In genomic region chr17:85506206-85507088, GRCm38 (mm10) we compare ENCODE assay signal across 25 mouse cellular contexts.
DNase-seq lines count a peak whose midpoint lies in the region; ATAC-seq lines count a peak whose summit lies in the region.
"Had no signal": no experiment of that assay in that cellular context is flagged by ENCODE, and none has a peak within 500 bp of the region (broad histone marks: within the 10 kb centered on the region; RNA-seq: fewer than 3 reads in every experiment).

No protein-coding gene starts in this region.

- no peaks in the 10 kb centered on the region for H3K36me3 ChIP-seq in forebrain, embryonic 14.5 days (ENCODE audit: control insufficient read depth, insufficient read depth, low read length)
- H3K36me3 ChIP-seq in forebrain, embryonic 12.5 days (replicated peaks): no peaks in the 10 kb centered on the region
- no peaks in the 10 kb centered on the region for H3K36me3 ChIP-seq in midbrain, embryonic 11.5 days (ENCODE audit: control insufficient read depth, insufficient read depth, low read length)
- no peaks in the 10 kb centered on the region for H3K36me3 ChIP-seq in midbrain, embryonic 10.5 days
- no peaks in the 10 kb centered on the region for H3K36me3 ChIP-seq in midbrain, embryonic 16.5 days (ENCODE audit: control insufficient read depth, insufficient read depth, low read length)
- H3K36me3 ChIP-seq: embryonic facial prominence, embryonic 15.5 days; heart, embryonic 15.5 days; hindbrain, embryonic 15.5 days; limb, embryonic 12.5 days; neural tube, embryonic 15.5 days had no signal

- H3K27ac ChIP-seq in forebrain, embryonic 14.5 days (ENCODE audit: low read depth, low read length): no peak overlapping the region
- no peak overlapping the region for H3K27ac ChIP-seq in forebrain, embryonic 12.5 days
- H3K27ac ChIP-seq in midbrain, embryonic 11.5 days (ENCODE audit: low read depth, low read length): no peak overlapping the region
- H3K27ac ChIP-seq in midbrain, embryonic 10.5 days (replicated peaks): no peak overlapping the region
- no peak overlapping the region; the same call in 1 of the 2 replicates for H3K27ac ChIP-seq in midbrain, embryonic 16.5 days (ENCODE audit: low read length)
- H3K27ac ChIP-seq: embryonic facial prominence, embryonic 15.5 days; heart, embryonic 15.5 days; hindbrain, embryonic 15.5 days; limb, embryonic 12.5 days; neural tube, embryonic 15.5 days; stomach, postnatal 0 days had no signal

- no peaks in the 10 kb centered on the region for H3K4me1 ChIP-seq in forebrain, embryonic 14.5 days (ENCODE audit: control insufficient read depth, insufficient read depth, low read length)
- H3K4me1 ChIP-seq in forebrain, embryonic 12.5 days: peaks cover 14% of the 10 kb centered on the region
- H3K4me1 ChIP-seq in midbrain, embryonic 11.5 days (ENCODE audit: control insufficient read depth, insufficient read depth, low read length): no peaks in the 10 kb centered on the region
- H3K4me1 ChIP-seq in midbrain, embryonic 10.5 days: peaks cover 5% of the 10 kb centered on the region; the same call in 1 of the 2 replicates
- H3K4me1 ChIP-seq in midbrain, embryonic 16.5 days (ENCODE audit: control insufficient read depth, insufficient read depth, low read length): peaks cover 9% of the 10 kb centered on the region; the same call in 1 of the 2 replicates
- H3K4me1 ChIP-seq: embryonic facial prominence, embryonic 15.5 days; heart, embryonic 15.5 days; hindbrain, embryonic 15.5 days; limb, embryonic 12.5 days; neural tube, embryonic 15.5 days had no signal

- H3K4me2 ChIP-seq in forebrain, embryonic 14.5 days (ENCODE audit: low read length): no peak overlapping the region
- H3K4me2 ChIP-seq in forebrain, embryonic 12.5 days: no peak overlapping the region
- H3K4me2 ChIP-seq in midbrain, embryonic 11.5 days: no peak overlapping the region
- H3K4me2 ChIP-seq in midbrain, embryonic 16.5 days (ENCODE audit: low read length): no peak overlapping the region
- H3K4me2 ChIP-seq: embryonic facial prominence, embryonic 15.5 days; heart, embryonic 15.5 days; hindbrain, embryonic 15.5 days; limb, embryonic 12.5 days; liver, embryonic 11.5 days; neural tube, embryonic 15.5 days had no signal

- WGBS in forebrain, embryonic 14.5 days: 53% methylated on average over 15 of the region's 15 CpGs
- 65% methylated on average over 15 of the region's 15 CpGs for WGBS in forebrain, embryonic 12.5 days
- WGBS in midbrain, embryonic 11.5 days: 77% methylated on average over 15 of the region's 15 CpGs
- 87% methylated on average over 15 of the region's 15 CpGs for WGBS in midbrain, embryonic 10.5 days
- WGBS in midbrain, embryonic 16.5 days: 48% methylated on average over 15 of the region's 15 CpGs

- no peak for ATAC-seq in forebrain, embryonic 14.5 days
- no peak; the same call in 1 of the 2 replicates for ATAC-seq in forebrain, embryonic 12.5 days (ENCODE audit: low FRiP score)
- no peak for ATAC-seq in midbrain, embryonic 11.5 days (ENCODE audit: low FRiP score)
- peak; percentile 58; the same call in 1 of the 2 replicates for ATAC-seq in midbrain, embryonic 16.5 days
- ATAC-seq: intestine, embryonic 16.5 days; liver, postnatal 0 days; lung, postnatal 0 days had no signal

- no peaks in the 10 kb centered on the region for H3K9me3 ChIP-seq in forebrain, embryonic 14.5 days (replicated peaks; ENCODE audit: control insufficient read depth, low read length)
- H3K9me3 ChIP-seq in forebrain, embryonic 12.5 days: no peaks in the 10 kb centered on the region
- no peaks in the 10 kb centered on the region for H3K9me3 ChIP-seq in midbrain, embryonic 11.5 days (ENCODE audit: control insufficient read depth, low read length)
- no peaks in the 10 kb centered on the region for H3K9me3 ChIP-seq in midbrain, embryonic 10.5 days (replicated peaks)
- 0 out of 2 replicates have a peak, but pooled peaks cover 2% of the 10 kb centered on the region for H3K9me3 ChIP-seq in midbrain, embryonic 16.5 days (replicated peaks; ENCODE audit: control insufficient read depth, low read length, poor library complexity, severe bottlenecking)
- H3K9me3 ChIP-seq: embryonic facial prominence, embryonic 15.5 days; heart, embryonic 15.5 days; hindbrain, embryonic 15.5 days; limb, embryonic 12.5 days had no signal

- no peaks in the 10 kb centered on the region for H3K27me3 ChIP-seq in forebrain, embryonic 14.5 days (replicated peaks; ENCODE audit: control insufficient read depth, insufficient read depth, low read length)
- 0 out of 2 replicates have a peak, but pooled peaks cover 5% of the 10 kb centered on the region for H3K27me3 ChIP-seq in forebrain, embryonic 12.5 days
- H3K27me3 ChIP-seq in midbrain, embryonic 11.5 days (ENCODE audit: control insufficient read depth, insufficient read depth, low read length): no peaks in the 10 kb centered on the region
- H3K27me3 ChIP-seq in midbrain, embryonic 10.5 days (ENCODE audit: low read depth, poor library complexity, severe bottlenecking): no peaks in the 10 kb centered on the region; the same call in 1 of the 2 replicates
- H3K27me3 ChIP-seq in midbrain, embryonic 16.5 days (ENCODE audit: control insufficient read depth, insufficient read depth, low read depth, low read length): no peaks in the 10 kb centered on the region
- H3K27me3 ChIP-seq: embryonic facial prominence, embryonic 15.5 days; heart, embryonic 15.5 days; hindbrain, embryonic 15.5 days; limb, embryonic 12.5 days; neural tube, embryonic 15.5 days had no signal

- DNase-seq in forebrain, embryonic 14.5 days (ENCODE audit: low spot score): peak; percentile 27
- DNase-seq in midbrain, embryonic 11.5 days (ENCODE audit: low spot score, missing footprints): peak; percentile 57
- DNase-seq in midbrain, embryonic 10.5 days (ENCODE audit: low spot score): no peak
- DNase-seq in adrenal gland, postnatal 4 days (ENCODE audit: low spot score in 2 of 2): no peak
- DNase-seq in urinary bladder, postnatal 10 days (ENCODE audit: low spot score): no peak
- DNase-seq: cerebellum, adult 8-10 months; cerebellum, postnatal 36 days; embryo, embryonic 11 days; gastrocnemius, postnatal 10 days; heart, adult 18-20 months; kidney, postnatal 25 days; layer of hippocampus, postnatal 36 days; liver, postnatal 0 days; thymus, adult 2 months had no signal

- H3K9ac ChIP-seq in forebrain, embryonic 14.5 days (ENCODE audit: low read length): no peak overlapping the region
- no peak overlapping the region for H3K9ac ChIP-seq in forebrain, embryonic 12.5 days
- no peak overlapping the region for H3K9ac ChIP-seq in midbrain, embryonic 11.5 days (ENCODE audit: low read length)
- H3K9ac ChIP-seq in midbrain, embryonic 16.5 days (ENCODE audit: low read depth, low read length): no peak overlapping the region
- H3K9ac ChIP-seq: embryonic facial prominence, embryonic 15.5 days; heart, embryonic 15.5 days; hindbrain, embryonic 15.5 days; limb, embryonic 12.5 days; liver, postnatal 0 days; neural tube, embryonic 15.5 days had no signal

- H3K4me3 ChIP-seq in forebrain, embryonic 14.5 days (ENCODE audit: low read depth, low read length): no peak overlapping the region
- H3K4me3 ChIP-seq in forebrain, embryonic 12.5 days (replicated peaks): no peak overlapping the region
- H3K4me3 ChIP-seq in midbrain, embryonic 11.5 days (ENCODE audit: low read depth, low read length): no peak overlapping the region
- H3K4me3 ChIP-seq in midbrain, embryonic 10.5 days: no peak overlapping the region
- H3K4me3 ChIP-seq in midbrain, embryonic 16.5 days (ENCODE audit: low read depth, low read length): no peak overlapping the region
- H3K4me3 ChIP-seq: embryonic facial prominence, embryonic 15.5 days; heart, embryonic 15.5 days; hindbrain, embryonic 15.5 days; limb, embryonic 12.5 days; neural tube, embryonic 15.5 days had no signal

Comparison
In these comparisons a context has a peak if more than half of its experiments do, and no peak if none do; other contexts are left out.
1. DNase-seq: peak in forebrain, embryonic 14.5 days (single experiment) and midbrain, embryonic 11.5 days (single experiment); none in midbrain, embryonic 10.5 days (single experiment), adrenal gland, postnatal 4 days (0 of 2) and urinary bladder, postnatal 10 days (single experiment).